Mouse (Mus musculus) A20 (cell line): ENCODE data around the gene Ndufs7.
A peak's percentile ranks its signal among the peaks of the same experiment; 100 is the strongest.
"Not testable (repeated sequence)": the region's sequence is repeated elsewhere in the genome, so short reads cannot be mapped to it uniquely, and the experiment has no call there.

Source experiments
- DNase-seq: peaks from one replicate; pipeline ENCODE4 v3.0.0-alpha.2; 2011; ENCODE audit warnings: low read depth, low spot score

The Ndufs7 gene

GRCm38 (mm10) chr10:80242088-80242487, 6.8 kb upstream of the Ndufs7 start:
- DNase-seq, result no peak

GRCm38 (mm10) chr10:80242607-80243006, 6.3 kb upstream of the Ndufs7 start:
- DNase-seq, result no peak

GRCm38 (mm10) chr10:80244791-80245399, 4.0 kb upstream of the Ndufs7 start:
- peak; percentile 60 for DNase-seq

- DNase-seq, result peak; percentile 69
Observed at GRCm38 (mm10) chr10:80245600-80245999, 3.3 kb upstream of the Ndufs7 start.

DNA sequence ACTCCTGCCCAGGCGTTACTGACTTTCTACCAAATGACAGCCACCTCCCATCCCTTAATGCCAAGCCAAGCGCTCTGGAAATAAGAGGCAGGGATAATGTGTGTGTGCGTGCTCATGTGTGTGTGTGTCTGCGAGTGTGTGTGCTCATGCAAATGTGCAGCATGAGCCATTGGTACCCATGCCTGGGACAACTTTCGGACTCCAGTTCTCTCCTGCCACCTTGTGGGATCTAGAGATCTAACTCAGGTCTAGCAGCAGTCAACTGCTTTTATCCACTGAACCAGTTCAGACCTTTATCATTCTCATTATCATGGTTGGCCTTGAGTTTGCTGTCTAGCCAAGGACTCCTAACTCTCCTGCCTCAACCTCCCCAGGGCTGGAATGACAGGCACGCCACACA, 1.1 kb upstream of the Ndufs7 start:
- DNase-seq, result peak; percentile 48

DNA sequence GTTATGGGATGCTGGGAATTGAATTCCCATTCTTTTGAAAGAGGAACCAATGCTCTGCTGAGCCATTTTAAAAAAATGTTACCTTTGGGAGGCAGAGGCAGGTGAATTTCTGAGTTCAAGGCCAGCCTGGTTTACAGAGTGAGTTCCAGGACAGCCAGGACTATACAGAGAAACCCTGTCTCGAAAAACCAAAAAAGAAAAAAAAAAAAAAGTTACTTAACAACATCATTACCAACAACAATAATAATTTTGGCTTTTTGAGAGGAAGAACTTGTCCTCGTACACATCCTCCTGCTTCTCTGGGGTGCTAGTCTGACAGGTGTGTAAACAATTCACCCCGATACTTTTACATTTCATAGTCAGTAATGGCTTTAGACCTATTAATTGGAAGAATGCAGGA, 484 bp upstream of the Ndufs7 start:
- not testable (repeated sequence) for DNase-seq

- DNase-seq, result no peak
Observed at GRCm38 (mm10) chr10:80250059-80250458, 1.1 kb downstream of the Ndufs7 start.

DNA sequence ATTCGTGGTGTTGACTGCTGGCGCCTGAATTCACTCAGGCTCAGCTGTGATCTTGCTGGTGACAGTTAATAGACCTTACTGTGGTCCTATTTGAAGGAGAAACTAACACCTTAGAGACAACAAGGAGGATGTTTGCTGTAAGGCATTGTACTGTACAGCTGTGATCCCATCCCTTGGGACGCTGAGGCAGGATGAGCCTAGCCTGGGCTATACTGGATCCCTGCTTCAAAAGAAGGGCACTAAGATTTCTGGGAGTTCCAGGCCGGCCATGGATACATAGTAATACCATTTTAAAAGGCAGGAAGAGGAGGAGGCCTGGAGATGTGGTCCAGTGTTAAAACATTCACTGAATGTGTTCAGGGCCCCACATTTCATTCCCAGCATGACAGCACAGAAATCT, 1.7 kb downstream of the Ndufs7 start:
- DNase-seq, result no peak

DNA sequence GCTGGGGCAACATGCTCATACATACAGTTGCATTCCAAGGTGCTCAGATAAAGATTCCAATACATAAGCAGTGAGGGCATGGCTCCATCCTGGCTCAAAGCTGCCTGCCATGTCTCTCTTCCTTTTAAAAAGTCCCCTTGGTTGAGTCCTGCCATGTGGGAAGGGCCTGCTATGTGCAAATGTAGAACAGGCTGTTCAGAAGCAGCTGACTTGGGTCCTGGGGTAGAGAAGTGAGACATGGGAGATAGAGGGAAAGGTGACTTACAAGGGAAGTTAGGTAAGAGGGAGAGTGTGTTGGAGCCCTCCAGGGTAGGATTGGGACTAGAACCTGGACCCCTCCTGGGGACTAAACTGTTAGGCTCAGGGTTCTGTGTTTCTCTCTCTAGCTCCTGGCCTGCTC, 3.1 kb downstream of the Ndufs7 start:
- no peak for DNase-seq

- no peak for DNase-seq
Observed at GRCm38 (mm10) chr10:80252493-80253274, 3.8 kb downstream of the Ndufs7 start.

DNA sequence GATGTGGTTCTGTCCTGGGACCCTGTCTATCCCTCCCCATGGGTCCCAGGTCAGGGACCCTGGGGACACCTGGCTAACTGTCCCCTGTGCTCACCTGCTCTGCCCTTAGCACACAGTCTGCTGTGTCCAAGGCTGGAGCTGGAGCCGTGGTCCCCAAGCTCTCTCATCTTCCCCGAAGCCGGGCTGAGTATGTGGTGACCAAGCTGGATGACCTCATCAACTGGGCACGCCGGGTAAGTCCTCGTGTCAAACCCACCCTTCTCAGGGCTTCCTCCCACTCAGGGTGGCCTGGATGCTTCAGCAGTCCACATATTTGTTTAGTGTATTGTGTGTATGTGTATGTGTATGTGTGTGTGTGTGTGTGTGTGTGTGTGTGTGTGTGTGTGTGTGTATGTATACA, 4.6 kb downstream of the Ndufs7 start:
- DNase-seq, result no peak

GRCm38 (mm10) chr10:80254331-80255297, 5.7 kb downstream of the Ndufs7 start:
- DNase-seq, result no peak

GRCm38 (mm10) chr10:80255881-80256535, 7.1 kb downstream of the Ndufs7 start:
- DNase-seq, result no peak

DNA sequence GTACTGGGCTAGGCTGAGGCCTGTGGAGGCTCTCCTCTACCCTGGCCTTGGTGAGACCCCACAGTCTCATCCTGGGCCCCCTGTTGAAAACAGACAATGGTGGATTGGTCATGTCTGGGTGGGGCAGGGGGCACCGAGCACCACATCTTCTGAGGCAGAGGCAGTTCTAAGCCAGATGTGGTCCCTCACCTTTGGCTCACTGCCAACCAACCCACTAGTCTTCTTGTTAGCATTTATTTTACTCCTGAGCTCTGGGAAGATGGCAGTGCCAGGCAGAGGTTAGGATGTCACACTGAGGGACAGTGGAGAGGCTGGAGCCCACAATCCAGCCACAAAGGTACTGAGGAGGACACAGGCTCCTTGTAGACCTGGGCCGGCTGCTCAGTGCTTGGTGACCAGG, 9.0 kb downstream of the Ndufs7 start:
- DNase-seq, result no peak

- DNase-seq, result no peak
Observed at GRCm38 (mm10) chr10:80258752-80259462, 10.0 kb downstream of the Ndufs7 start.

DNA sequence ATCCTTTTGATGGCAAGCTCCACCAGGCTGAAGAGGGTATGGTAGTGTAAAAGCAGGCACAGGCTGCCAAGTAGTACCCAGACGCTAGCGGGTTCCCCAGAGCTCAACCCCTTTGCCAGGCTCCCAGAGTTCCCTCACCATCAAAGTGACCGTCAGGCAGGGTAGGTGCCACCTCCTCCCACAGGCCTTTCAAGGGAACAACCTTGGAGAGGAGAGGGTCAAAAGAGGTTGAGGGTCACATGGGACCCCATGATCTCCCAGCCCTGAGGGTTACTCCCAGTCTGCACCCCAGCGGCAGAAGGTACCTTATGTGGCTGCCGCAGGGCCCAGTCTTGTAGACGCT, 10.5 kb downstream of the Ndufs7 start:
- DNase-seq, result no peak

- no peak for DNase-seq
Observed at GRCm38 (mm10) chr10:80259861-80260641, 11.1 kb downstream of the Ndufs7 start.

DNA sequence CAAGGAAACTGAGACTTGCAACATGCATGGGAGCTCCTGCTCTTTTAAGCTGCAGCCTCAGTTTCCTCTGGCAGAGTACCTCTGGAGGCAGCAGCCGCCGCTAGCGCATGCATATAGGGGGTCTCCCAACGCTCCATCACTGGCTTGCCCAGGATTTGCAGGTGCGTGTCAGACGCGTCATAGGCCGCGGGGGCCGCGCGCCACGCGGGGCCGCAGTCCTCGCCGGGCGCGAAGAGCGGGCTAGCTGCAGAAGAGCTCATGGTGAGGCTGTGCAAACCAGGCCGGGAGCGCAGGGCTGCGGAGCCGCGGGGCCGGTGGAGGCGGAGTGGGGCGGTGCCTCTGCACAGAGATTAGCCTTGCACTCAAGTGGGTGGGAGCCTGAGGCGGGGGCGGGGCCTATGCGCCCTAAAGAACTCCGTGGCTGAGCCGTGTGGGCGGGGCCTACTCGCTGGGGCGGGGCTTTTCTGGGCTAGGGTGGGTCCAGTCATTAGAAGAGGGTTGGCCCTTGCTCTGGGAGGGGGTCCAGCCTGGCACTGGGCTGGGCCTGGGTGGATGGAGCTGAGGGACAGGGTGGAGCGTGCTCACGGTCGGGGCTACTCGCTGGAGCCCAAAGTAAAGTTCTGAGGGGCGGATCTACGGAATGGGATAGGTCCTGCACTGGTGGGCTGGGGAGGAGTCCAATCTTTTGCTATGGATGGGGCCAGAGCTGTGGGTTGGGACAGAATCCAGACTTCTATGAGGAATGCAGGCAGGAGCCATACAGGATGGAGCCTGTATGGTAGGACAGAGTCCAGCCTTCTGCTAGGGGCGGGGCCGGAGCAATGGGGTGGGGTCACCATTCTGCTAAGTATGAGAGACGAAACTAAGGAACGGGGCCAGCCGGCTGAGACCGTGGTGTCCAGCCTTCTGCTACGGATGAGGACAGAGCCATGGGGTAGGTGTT, 12.0 kb downstream of the Ndufs7 start, which contains the start of the genes Gamt and Dazap1:
TSS of gene Gamt (minus strand) at position 371 of the 943 bp plus-strand sequence.
TSS of gene Dazap1 (plus strand) at position 845 of the 943 bp plus-strand sequence.
- peak; percentile 97 for DNase-seq

DNA sequence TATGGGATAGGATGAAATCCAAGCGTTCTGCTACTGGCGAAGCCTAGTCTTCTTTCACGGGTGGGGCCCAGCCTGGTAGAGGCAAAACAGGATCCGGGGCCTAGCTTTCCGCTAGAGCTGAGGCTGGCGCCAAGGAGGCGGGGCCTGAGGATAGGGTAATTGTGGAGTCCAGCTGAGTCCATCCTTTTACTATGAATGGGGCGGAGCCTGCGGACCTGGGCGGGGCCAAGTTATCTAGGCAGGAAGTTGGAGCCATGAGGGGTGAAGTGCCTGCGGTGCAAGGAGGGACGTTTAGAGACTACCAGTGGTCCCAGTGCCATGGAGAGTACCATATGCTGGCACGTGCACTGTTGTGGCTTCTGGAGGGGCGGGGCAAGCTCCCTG, 12.7 kb downstream of the Ndufs7 start:
- DNase-seq, result peak; percentile 99
